Mouse (Mus musculus) stomach, postnatal 0 days (tissue): Measurements from ENCODE around the gene Impg1. TPM values are rescaled to one million over a fixed set of nuclear protein-coding genes. Genes with fewer than 3 reads are reported as not detected.
A peak's percentile ranks its signal among the peaks of the same experiment; 100 is the strongest.

Experiments
- ATAC-seq: fragments of 200-750 bp; cut with Nextera tagmentation; 2 replicates; pipeline ENCODE4 v1.8.0; 2017; ENCODE audit not compliant: low FRiP score, low TSS enrichment
- DNase-seq: peaks from one replicate; pipeline ENCODE4 v3.0.0-alpha.2; 2016; ENCODE audit warnings: low spot score
- H3K27ac ChIP-seq: fragments of 300-500 bp; sonication (generic); replicated peaks from 2 replicates; pipeline ENCODE4 v1.5.1; 2014; ENCODE audit warnings: mild to moderate bottlenecking, control low read depth
- H3K27me3 ChIP-seq: fragments of 300-500 bp; sonication (generic); 2 replicates; pipeline ENCODE4 v1.6.1; 2014; ENCODE audit warnings: low read length; ENCODE audit not compliant: control insufficient read depth, insufficient read depth
- H3K36me3 ChIP-seq: fragments of 300-500 bp; sonication (generic); 2 replicates; pipeline ENCODE4 v1.6.1; 2014; ENCODE audit warnings: low read length, mixed read lengths; ENCODE audit not compliant: control insufficient read depth, insufficient read depth
- H3K4me1 ChIP-seq: fragments of 300-500 bp; sonication (generic); replicated peaks from 2 replicates; pipeline ENCODE4 v1.6.1; 2014; ENCODE audit warnings: antibody characterized with exemption; ENCODE audit not compliant: control insufficient read depth, insufficient read depth
- H3K4me2 ChIP-seq: fragments of 300-500 bp; sonication (generic); replicated peaks from 2 replicates; pipeline ENCODE4 v1.6.1; 2014; ENCODE audit warnings: low read depth, mild to moderate bottlenecking, control low read depth, moderate library complexity
- H3K4me3 ChIP-seq: fragments of 300-500 bp; sonication (generic); 2 replicates; pipeline ENCODE4 v1.5.1; 2014; ENCODE audit warnings: low read depth, low read length, control low read depth
- H3K9ac ChIP-seq: fragments of 300-500 bp; sonication (generic); 2 replicates; pipeline ENCODE4 v1.6.1; 2014; ENCODE audit warnings: mild to moderate bottlenecking, low read length, control low read depth, mixed read lengths
- H3K9me3 ChIP-seq: fragments of 300-500 bp; sonication (generic); 2 replicates; pipeline ENCODE4 v1.6.1; 2016; ENCODE audit warnings: low read length; ENCODE audit not compliant: control insufficient read depth
- CTCF ChIP-seq: IDR thresholded peaks from 2 replicates; pipeline ENCODE4 v1.5.1; 2016; ENCODE audit warnings: antibody characterized with exemption, low read depth, mild to moderate bottlenecking, moderate library complexity
- EP300 ChIP-seq: optimal IDR thresholded peaks from 2 replicates; pipeline ENCODE3; 2016; ENCODE audit warnings: antibody characterized with exemption
- WGBS: fragments of 180-500 bp; shearing (Covaris S2); extraction: QIAGEN DNeasy Blood & Tissue Kit; methylation state at CpG from one replicate; pipeline ENCODE4 v1.1.7; 2014; 5-methylcytosine and 5-hydroxymethylcytosine counted together
- polyA plus RNA-seq: library from polyadenylated mRNA; unstranded; fragments of >200 nt; fragmentation: Nextera tagmentation; extraction: Ambion mirVana; gene quantifications from 2 replicates; pipeline ENCODE4 v1.2.1, GENCODE M21; 2015

Gene Impg1
- polyA plus RNA-seq, 1 experiment from 2014 or later: 0.59 TPM

- Histone ChIP-seq H3K27ac (no peak overlapping the region), H3K4me1 (no peaks in the 10 kb centered on the region), H3K9me3 (no peaks in the 10 kb centered on the region), H3K4me2 (no peak overlapping the region), H3K9ac (no peak overlapping the region), H3K27me3 (no peaks in the 10 kb centered on the region), H3K36me3 (no peaks in the 10 kb centered on the region), H3K4me3 (no peak overlapping the region)
- WGBS: 43% methylated on average over 7 of the region's 7 CpGs
- DNase-seq (peak; percentile 17), ATAC-seq (no peak)
- TF ChIP-seq EP300: no peak
- peak; percentile 78 for TF ChIP-seq CTCF
These were observed 79.3 kb downstream of the Impg1 start for GRCm38 (mm10) chr9:80386000-80386399.

- 76% methylated on average over 4 of the region's 4 CpGs for WGBS
- H3K27ac ChIP-seq: no peak overlapping the region
- no peak for ATAC-seq
- H3K4me1 ChIP-seq: no peaks in the 10 kb centered on the region
- no peaks in the 10 kb centered on the region for H3K27me3 ChIP-seq
- no peaks in the 10 kb centered on the region for H3K36me3 ChIP-seq
- no peak for DNase-seq
- H3K9ac ChIP-seq: no peak overlapping the region
- H3K9me3 ChIP-seq: no peaks in the 10 kb centered on the region
- no peak overlapping the region for H3K4me3 ChIP-seq
- H3K4me2 ChIP-seq: no peak overlapping the region
- TF ChIP-seq CTCF: no peak
- no peak for TF ChIP-seq EP300
These were observed 82.6 kb downstream of the Impg1 start for GRCm38 (mm10) chr9:80382711-80383110.

DNA sequence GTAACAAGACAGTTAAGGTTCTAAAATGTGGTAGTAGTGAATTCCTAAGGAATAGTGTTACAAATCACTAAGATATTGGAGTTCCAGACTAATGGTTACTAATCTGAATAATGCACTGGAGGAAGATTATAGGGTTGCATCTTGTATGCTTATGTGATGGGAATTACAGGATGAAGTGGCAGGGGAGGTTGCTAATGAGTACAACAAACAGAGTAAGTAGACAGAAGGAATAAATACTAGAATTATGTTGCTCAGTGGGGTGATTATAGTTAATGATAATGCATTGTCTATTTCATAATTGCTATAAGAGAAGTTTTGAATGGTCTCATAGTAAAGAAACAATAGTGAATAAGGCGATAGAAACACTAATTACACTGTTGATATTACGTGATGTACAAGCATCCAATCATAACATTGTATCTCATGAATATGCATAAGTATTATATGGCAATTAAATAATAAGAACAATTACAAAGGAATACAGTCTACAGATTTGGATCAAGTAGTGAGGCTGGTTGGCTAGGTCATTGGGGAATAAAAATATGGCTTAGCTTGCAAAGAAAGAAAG lies 85.1 kb downstream of the Impg1 start:
- H3K36me3 ChIP-seq: no peaks in the 10 kb centered on the region
- no peak overlapping the region for H3K4me3 ChIP-seq
- H3K27ac ChIP-seq: no peak overlapping the region
- no peaks in the 10 kb centered on the region for H3K4me1 ChIP-seq
- TF ChIP-seq CTCF (no peak), EP300 (no peak)
- 91% methylated on average over 2 of the region's 2 CpGs for WGBS
- H3K27me3 ChIP-seq: no peaks in the 10 kb centered on the region
- no peak for DNase-seq
- H3K4me2 ChIP-seq: no peak overlapping the region
- H3K9me3 ChIP-seq: no peaks in the 10 kb centered on the region
- H3K9ac ChIP-seq: no peak overlapping the region
- no peak for ATAC-seq

DNA sequence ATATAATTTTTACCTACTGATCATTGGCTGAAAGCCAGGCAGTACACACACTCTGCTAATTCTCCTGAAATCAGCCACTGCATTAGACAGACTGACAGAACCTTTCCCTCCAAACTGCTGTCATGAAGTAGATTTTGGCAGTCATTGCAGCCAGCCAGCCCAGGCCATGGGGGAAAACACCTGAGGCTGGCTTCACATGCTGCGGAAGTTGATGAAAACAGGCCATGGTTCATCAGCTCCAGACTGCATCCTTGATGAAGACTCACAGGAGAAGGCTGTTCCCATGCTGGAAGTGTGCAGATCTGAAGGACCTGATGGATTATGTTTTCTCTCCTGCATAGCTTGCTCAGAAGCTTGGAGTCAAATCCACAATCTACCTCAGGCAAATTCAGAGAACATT lies 91.2 kb downstream of the Impg1 start:
- H3K4me1 ChIP-seq: no peaks in the 10 kb centered on the region
- H3K9ac ChIP-seq: no peak overlapping the region
- WGBS: 89% methylated on average over 1 of the region's 1 CpGs
- H3K27ac ChIP-seq: no peak overlapping the region
- ATAC-seq (no peak), DNase-seq (no peak)
- H3K9me3 ChIP-seq: no peaks in the 10 kb centered on the region
- no peaks in the 10 kb centered on the region for H3K27me3 ChIP-seq
- H3K4me2 ChIP-seq: no peak overlapping the region
- H3K4me3 ChIP-seq: no peak overlapping the region
- H3K36me3 ChIP-seq: no peaks in the 10 kb centered on the region
- TF ChIP-seq EP300: no peak
- no peak for TF ChIP-seq CTCF

DNA sequence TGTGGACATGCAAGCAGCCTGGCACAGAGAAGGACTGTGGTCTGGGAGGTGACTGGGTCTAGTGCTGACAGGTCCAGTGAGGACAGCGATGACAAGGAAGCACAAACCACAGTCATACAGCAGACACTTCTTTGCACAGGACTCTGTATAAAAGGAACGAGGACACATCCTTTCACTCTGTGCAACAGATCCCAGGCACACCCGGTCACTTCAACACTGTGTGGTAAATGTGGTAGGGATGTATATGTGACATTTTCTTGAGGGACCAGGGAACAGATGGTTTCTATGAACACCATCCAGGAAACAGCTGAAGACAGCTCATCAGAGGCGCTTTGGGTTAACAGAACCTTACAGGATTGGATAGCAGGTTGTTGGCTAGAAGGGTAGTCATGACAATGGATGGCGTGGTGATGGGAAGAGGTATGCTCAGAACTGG lies 92.0 kb downstream of the Impg1 start:
- Histone ChIP-seq H3K9ac (no peak overlapping the region), H3K4me3 (no peak overlapping the region), H3K9me3 (no peaks in the 10 kb centered on the region), H3K4me1 (no peaks in the 10 kb centered on the region), H3K4me2 (no peak overlapping the region), H3K27me3 (no peaks in the 10 kb centered on the region), H3K27ac (no peak overlapping the region), H3K36me3 (no peaks in the 10 kb centered on the region)
- WGBS: 91% methylated on average over 5 of the region's 5 CpGs
- no peak for ATAC-seq
- TF ChIP-seq CTCF (no peak), EP300 (no peak)
- no peak for DNase-seq

- Histone ChIP-seq H3K27ac (no peak overlapping the region), H3K36me3 (no peaks in the 10 kb centered on the region), H3K4me2 (no peak overlapping the region), H3K9me3 (no peaks in the 10 kb centered on the region), H3K27me3 (no peaks in the 10 kb centered on the region), H3K9ac (no peak overlapping the region), H3K4me1 (no peaks in the 10 kb centered on the region), H3K4me3 (no peak overlapping the region)
- WGBS: 49% methylated on average over 2 of the region's 2 CpGs
- ATAC-seq (no peak), DNase-seq (no peak)
- no peak for TF ChIP-seq CTCF
These were observed 96.6 kb downstream of the Impg1 start for GRCm38 (mm10) chr9:80368636-80369035.
